Mouse (Mus musculus) CH12.LX (cell line): Measurements from ENCODE around the gene A830031A19Rik. TPM values are rescaled to one million over a fixed set of nuclear protein-coding genes. Genes with fewer than 3 reads are reported as not detected.

Source experiments
- DNase-seq: peaks from one replicate; pipeline ENCODE4 v3.0.0-alpha.2; 2013; ENCODE audit errors: extremely low read depth
- H3K27ac ChIP-seq: 2 replicates; pipeline ENCODE4 v1.5.1; 2012; ENCODE audit warnings: low read depth, mild to moderate bottlenecking, control low read depth, moderate library complexity; ENCODE audit not compliant: insufficient read depth
- H3K27me3 ChIP-seq: replicated peaks from 2 replicates; pipeline ENCODE3; 2012; ENCODE audit warnings: inconsistent platforms
- H3K36me3 ChIP-seq, 2 experiments: replicated peaks in 1 of 2; 2 replicates each; pipeline versions ENCODE3 to v1.6.1; 2012; ENCODE audit warnings: inconsistent platforms in 1 of 2, low read length in 1 of 2, mild to moderate bottlenecking in 1 of 2, mixed read lengths in 1 of 2, moderate library complexity in 1 of 2; ENCODE audit not compliant: control insufficient read depth in 1 of 2, insufficient read depth in 1 of 2
- H3K4me1 ChIP-seq, 2 experiments: 2 replicates each; pipeline ENCODE4 v1.6.1; 2012; ENCODE audit warnings: inconsistent platforms in 1 of 2, moderate library complexity in 1 of 2; ENCODE audit not compliant: insufficient read depth in 2 of 2, control insufficient read depth in 1 of 2
- H3K4me2 ChIP-seq: 2 replicates; pipeline ENCODE4 v1.6.1; 2012; ENCODE audit warnings: low read depth, mild to moderate bottlenecking, control low read depth; ENCODE audit not compliant: poor library complexity, insufficient read depth, severe bottlenecking
- H3K4me3 ChIP-seq, 3 experiments: fragments of 150-350 bp in 1 of 3; sonication (generic) in 1 of 3; replicated peaks in 1 of 3; 2 replicates each; pipeline versions ENCODE3 to v1.5.1; 2011 to 2012; ENCODE audit warnings: low read depth in 2 of 3, low read length in 2 of 3, mild to moderate bottlenecking in 2 of 3, moderate library complexity in 2 of 3, control low read depth in 1 of 3, improper control_type of control experiment in 1 of 3, inconsistent platforms in 1 of 3, mixed read lengths in 1 of 3; ENCODE audit not compliant: poor library complexity in 1 of 3
- H3K79me2 ChIP-seq: replicated peaks from 2 replicates; pipeline ENCODE4 v1.6.1; 2012; ENCODE audit warnings: mild to moderate bottlenecking, moderate library complexity; ENCODE audit not compliant: control insufficient read depth, poor library complexity, insufficient read depth, severe bottlenecking; ENCODE audit errors: extremely low read depth
- H3K9ac ChIP-seq: 2 replicates; pipeline ENCODE4 v1.6.1; 2012; ENCODE audit warnings: low read depth, mild to moderate bottlenecking, control low read depth, moderate library complexity; ENCODE audit not compliant: insufficient read depth
- H3K9me3 ChIP-seq: replicated peaks from 2 replicates; pipeline ENCODE3; 2012; ENCODE audit warnings: low read length, inconsistent platforms, mixed read lengths
- BHLHE40 ChIP-seq: IDR thresholded peaks from 2 replicates; pipeline ENCODE4 v1.6.1; 2011; ENCODE audit warnings: mild to moderate bottlenecking, low read depth, low read length, improper control_type of control experiment
- CHD1 ChIP-seq: IDR thresholded peaks from 2 replicates; pipeline ENCODE4 v1.6.1; 2012; ENCODE audit warnings: low read depth, low read length, improper control_type of control experiment, inconsistent platforms
- ETS1 ChIP-seq: conservative IDR thresholded peaks from 2 replicates; pipeline ENCODE4 v1.6.1; 2012; ENCODE audit warnings: low read depth, mild to moderate bottlenecking, inconsistent platforms, low read length, improper control_type of control experiment, moderate library complexity
- GABPA ChIP-seq: IDR thresholded peaks from 2 replicates; pipeline ENCODE4 v1.6.1; 2012; ENCODE audit warnings: low read depth, low read length, improper control_type of control experiment, inconsistent platforms; ENCODE audit not compliant: insufficient replicate concordance
- IRF4 ChIP-seq: IDR thresholded peaks from 2 replicates; pipeline ENCODE4 v1.6.1; 2014; ENCODE audit warnings: low read depth, mild to moderate bottlenecking, inconsistent platforms, low read length, improper control_type of control experiment
- JUN ChIP-seq: IDR thresholded peaks from 2 replicates; pipeline ENCODE4 v1.6.1; 2011; ENCODE audit warnings: low read depth, mild to moderate bottlenecking, low read length, improper control_type of control experiment, moderate library complexity; ENCODE audit not compliant: insufficient read depth
- KAT2A ChIP-seq: IDR thresholded peaks from 2 replicates; pipeline ENCODE4 v1.6.1; 2012; ENCODE audit warnings: low read length, improper control_type of control experiment, inconsistent platforms; ENCODE audit not compliant: insufficient replicate concordance
- MYC ChIP-seq: IDR thresholded peaks from 2 replicates; pipeline ENCODE4 v1.6.1; 2011; ENCODE audit warnings: low read depth, mild to moderate bottlenecking, improper control_type of control experiment, low read length
- PAX5 ChIP-seq: IDR thresholded peaks from 2 replicates; pipeline ENCODE4 v1.6.1; 2012; ENCODE audit warnings: low read length, inconsistent platforms, mixed read lengths
- POLR2A ChIP-seq: IDR thresholded peaks from 2 replicates; pipeline ENCODE4 v1.6.1; 2011; ENCODE audit warnings: low read depth, mild to moderate bottlenecking, improper control_type of control experiment, low read length
- POLR2AphosphoS2 ChIP-seq: IDR thresholded peaks from 2 replicates; pipeline ENCODE4 v1.6.1; 2011; ENCODE audit warnings: low read depth, low read length, improper control_type of control experiment
- TBP ChIP-seq: conservative IDR thresholded peaks from 2 replicates; pipeline ENCODE4 v1.6.1; 2011; ENCODE audit warnings: low read depth, low read length, improper control_type of control experiment
- TCF12 ChIP-seq: IDR thresholded peaks from 2 replicates; pipeline ENCODE4 v1.6.1; 2014; ENCODE audit warnings: low read depth, mild to moderate bottlenecking, inconsistent platforms, low read length, improper control_type of control experiment
- USF2 ChIP-seq: conservative IDR thresholded peaks from 2 replicates; pipeline ENCODE4 v1.6.1; 2011; ENCODE audit warnings: low read depth, low read length, improper control_type of control experiment
- ZMIZ1 ChIP-seq: IDR thresholded peaks from 2 replicates; pipeline ENCODE4 v1.6.1; 2012; ENCODE audit warnings: low read depth, mild to moderate bottlenecking, inconsistent platforms, low read length, improper control_type of control experiment
- ZNF384 ChIP-seq: IDR thresholded peaks from 2 replicates; pipeline ENCODE4 v1.6.1; 2012; ENCODE audit warnings: low read depth, low read length, improper control_type of control experiment, inconsistent platforms
- dilution Hi-C: fragments of 300-500 bp; cut with MboI; formaldehyde crosslinking; loops from 2 replicates; pipeline ENCODE4 v1.14.3; 2020; ENCODE audit warnings: low sequenced_read_pairs; ENCODE audit not compliant: extremely low pct_unique_long_range_greater_than_20kb, extremely low pct_ligation_motif_present
- in situ Hi-C: fragments of 300-500 bp; cut with MboI; formaldehyde crosslinking; loops from 3 replicates; pipeline ENCODE4 v1.14.3; 2019; ENCODE audit warnings: low sequenced_read_pairs, low pct_ligation_motif_present, low pct_unique_long_range_greater_than_20kb, mixed read lengths
- polyA plus RNA-seq: library from polyadenylated mRNA; unstranded; fragments of >175 nt; gene quantifications from 2 replicates; pipeline ENCODE4 v1.2.1, GENCODE M21; 2012; ENCODE audit warnings: low read depth; ENCODE audit not compliant: insufficient read length
- total RNA-seq, 2 experiments: library from RNA; depleted of rRNA; stranded (reverse); fragments of 300-350 nt in 1 of 2; fragments of >200 nt in 1 of 2; gene quantifications; 2 replicates each; pipeline ENCODE4 v1.2.3; 2012 to 2014

The A830031A19Rik gene
- total and polyA plus RNA-seq, 3 experiments: not detected

GRCm38 (mm10) chr11:24095656-24096353 is 21.0 kb upstream of the A830031A19Rik start:
- peaks cover 0 to 78% of the 10 kb centered on the region in 2 experiments for H3K36me3 ChIP-seq
- H3K9me3 ChIP-seq: no peaks in the 10 kb centered on the region
- DNase-seq: no peak
- H3K4me3 ChIP-seq: no peak overlapping the region
- in situ Hi-C loops: no loop called here
- no peak overlapping the region for H3K9ac ChIP-seq
- peaks cover 5 to 95% of the 10 kb centered on the region in 2 experiments for H3K4me1 ChIP-seq
- no peak overlapping the region for H3K4me2 ChIP-seq
- no peak overlapping the region for H3K27ac ChIP-seq
- TF ChIP-seq TBP (no peak), POLR2AphosphoS2 (no peak), POLR2A (no peak), MYC (no peak), ZNF384 (no peak), BHLHE40 (no peak), KAT2A (no peak), PAX5 (no peak), IRF4 (no peak), CHD1 (no peak), TCF12 (no peak), GABPA (no peak), ETS1 (no peak), JUN (no peak)
- no peaks in the 10 kb centered on the region for H3K27me3 ChIP-seq
- no peaks in the 10 kb centered on the region; the same call in 1 of the 2 replicates for H3K79me2 ChIP-seq
- dilution Hi-C loops: no loop called here

GRCm38 (mm10) chr11:24095236-24095635 is 20.4 kb upstream of the A830031A19Rik start:
- H3K27me3 ChIP-seq: no peaks in the 10 kb centered on the region
- no peak overlapping the region for H3K9ac ChIP-seq
- H3K36me3 ChIP-seq: peaks cover 0 to 76% of the 10 kb centered on the region in 2 experiments
- dilution Hi-C loops: no loop called here
- H3K27ac ChIP-seq: no peak overlapping the region
- H3K4me2 ChIP-seq: no peak overlapping the region
- no peaks in the 10 kb centered on the region; the same call in 1 of the 2 replicates for H3K79me2 ChIP-seq
- DNase-seq: no peak
- peaks cover 5 to 95% of the 10 kb centered on the region in 2 experiments for H3K4me1 ChIP-seq
- TF ChIP-seq BHLHE40: no peak
- TF ChIP-seq ZMIZ1: no peak
- TF ChIP-seq USF2: no peak
- in situ Hi-C loops: no loop called here
- no peaks in the 10 kb centered on the region for H3K9me3 ChIP-seq
- H3K4me3 ChIP-seq: no peak overlapping the region
